Mouse (Mus musculus) limb, embryonic 13.5 days (tissue): ENCODE data around the gene Zfyve21. TPM values are rescaled to one million over a fixed set of nuclear protein-coding genes. Genes with fewer than 3 reads are reported as not detected.

Experiments used
- ATAC-seq: fragments of 200-750 bp; cut with Nextera tagmentation; 2 replicates; pipeline ENCODE4 v1.8.0; 2017; ENCODE audit warnings: low read depth, moderate number of reproducible peaks, moderate TSS enrichment; ENCODE audit not compliant: low FRiP score
- H3K27ac ChIP-seq: fragments of 300-500 bp; sonication (generic); 2 replicates; pipeline ENCODE4 v1.5.1; 2015; ENCODE audit warnings: inconsistent platforms, mild to moderate bottlenecking, moderate library complexity
- H3K27me3 ChIP-seq: fragments of 300-500 bp; sonication (generic); 2 replicates; pipeline ENCODE4 v1.6.1; 2015; ENCODE audit warnings: mild to moderate bottlenecking, inconsistent platforms
- H3K36me3 ChIP-seq: fragments of 300-500 bp; sonication (generic); 2 replicates; pipeline ENCODE4 v1.6.1; 2015; ENCODE audit warnings: inconsistent platforms, mild to moderate bottlenecking, moderate library complexity
- H3K4me1 ChIP-seq: fragments of 300-500 bp; sonication (generic); 2 replicates; pipeline ENCODE4 v1.6.1; 2015; ENCODE audit warnings: inconsistent platforms
- H3K4me2 ChIP-seq: fragments of 300-500 bp; sonication (generic); replicated peaks from 2 replicates; pipeline ENCODE4 v1.6.1; 2015; ENCODE audit warnings: inconsistent platforms, mild to moderate bottlenecking, moderate library complexity
- H3K4me3 ChIP-seq: fragments of 300-500 bp; sonication (generic); 2 replicates; pipeline ENCODE4 v1.5.1; 2015; ENCODE audit warnings: moderate library complexity, mild to moderate bottlenecking, inconsistent platforms
- H3K9ac ChIP-seq: fragments of 300-500 bp; sonication (generic); 2 replicates; pipeline ENCODE4 v1.6.1; 2015; ENCODE audit warnings: mild to moderate bottlenecking, inconsistent platforms
- H3K9me3 ChIP-seq: fragments of 300-500 bp; sonication (generic); 2 replicates; pipeline ENCODE4 v1.6.1; 2016; ENCODE audit warnings: inconsistent platforms
- WGBS: fragments of 180-500 bp; shearing (Covaris S2); methylation state at CpG from one replicate; pipeline ENCODE4 v1.1.7; 2015; 5-methylcytosine and 5-hydroxymethylcytosine counted together
- polyA plus RNA-seq: library from polyadenylated mRNA; unstranded; fragments of >200 nt; fragmentation: Nextera tagmentation; extraction: Ambion mirVana; gene quantifications from 2 replicates; pipeline ENCODE4 v1.2.1, GENCODE M21; 2015

The Zfyve21 gene
- polyA plus RNA-seq, 1 experiment from 2014 or later, result 111 TPM

DNA sequence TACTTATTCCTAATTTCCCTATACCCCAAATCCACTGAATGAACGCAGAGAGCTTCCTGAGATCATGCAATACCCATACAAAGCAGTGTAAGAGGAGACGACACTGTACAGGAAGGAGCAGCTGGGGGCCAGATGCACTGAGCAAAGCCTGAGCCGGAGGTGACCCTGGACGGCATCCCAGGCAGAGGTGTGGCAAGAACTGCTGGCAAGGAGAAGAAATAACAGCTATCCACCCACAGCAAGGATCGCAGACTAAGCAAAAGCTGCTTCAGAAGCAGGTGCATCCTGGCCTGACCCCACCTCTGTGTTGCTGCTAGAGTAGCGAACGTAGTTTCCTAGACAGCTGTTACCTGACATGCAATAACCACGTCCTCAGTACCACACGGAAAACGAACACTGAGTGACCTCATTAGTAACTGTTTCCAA, 39.1 kb downstream of the Zfyve21 start:
- 41% methylated on average over 10 of the region's 10 CpGs for whole genome bisulfite sequencing
- no peak overlapping the region for H3K27ac ChIP-seq
- peaks cover 4% of the 10 kb centered on the region; the same call in 1 of the 2 replicates for H3K9me3 ChIP-seq
- no peak for ATAC-seq
- no peaks in the 10 kb centered on the region for H3K27me3 ChIP-seq
- H3K9ac ChIP-seq, result no peak overlapping the region
- H3K4me1 ChIP-seq, result peaks cover 5% of the 10 kb centered on the region
- H3K36me3 ChIP-seq, result peaks cover 13% of the 10 kb centered on the region; the same call in 1 of the 2 replicates
- H3K4me3 ChIP-seq, result no peak overlapping the region
- H3K4me2 ChIP-seq, result no peak overlapping the region

DNA sequence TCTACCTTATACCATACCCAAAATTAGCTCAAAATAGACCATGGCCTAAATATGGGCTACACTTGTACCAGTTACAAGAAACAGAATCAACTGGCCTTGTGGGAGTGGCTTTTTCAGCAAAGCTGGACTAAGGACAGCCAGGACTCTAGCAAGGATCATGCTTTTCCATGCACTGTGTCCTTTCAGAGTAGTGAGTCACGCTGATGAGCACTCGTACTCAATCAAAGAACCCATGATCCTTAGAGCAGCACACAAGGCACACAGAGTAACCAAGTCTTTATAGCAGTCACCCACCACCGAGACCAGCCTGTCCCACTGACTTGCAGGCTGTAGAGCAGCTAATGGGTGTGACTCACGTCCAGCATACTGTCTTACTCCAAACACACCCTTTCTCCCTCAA, 39.6 kb downstream of the Zfyve21 start:
- Histone ChIP-seq H3K36me3 (peaks cover 17% of the 10 kb centered on the region; the same call in 1 of the 2 replicates), H3K9me3 (peaks cover 4% of the 10 kb centered on the region; the same call in 1 of the 2 replicates), H3K9ac (no peak overlapping the region), H3K27me3 (no peaks in the 10 kb centered on the region), H3K4me3 (no peak overlapping the region), H3K4me2 (no peak overlapping the region), H3K4me1 (peaks cover 5% of the 10 kb centered on the region), H3K27ac (no peak overlapping the region)
- ATAC-seq, result no peak
- WGBS, result 62% methylated on average over 4 of the region's 4 CpGs

DNA sequence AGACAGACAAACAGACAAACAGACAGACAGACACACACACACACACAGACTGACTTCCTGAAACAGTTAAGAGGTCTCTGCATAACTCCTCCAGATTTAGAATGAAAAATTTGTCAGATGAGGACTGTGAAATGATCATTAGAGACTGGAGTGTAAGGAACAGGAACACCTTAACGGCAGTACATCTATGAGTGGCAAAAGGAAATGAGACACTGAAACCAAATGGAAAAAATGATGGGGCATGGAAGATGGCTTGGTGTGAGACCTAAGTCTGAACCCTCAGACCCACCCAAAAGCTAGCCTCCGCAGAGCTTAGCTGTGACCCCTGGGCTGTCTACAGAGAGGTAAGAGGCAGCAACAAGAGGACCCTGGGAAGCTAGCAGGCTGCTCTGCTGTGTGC, 41.5 kb downstream of the Zfyve21 start:
- no peak for ATAC-seq
- peaks cover 18% of the 10 kb centered on the region; the same call in 1 of the 2 replicates for H3K36me3 ChIP-seq
- WGBS, result 90% methylated on average over 2 of the region's 2 CpGs
- no peaks in the 10 kb centered on the region for H3K27me3 ChIP-seq
- no peak overlapping the region for H3K4me3 ChIP-seq
- no peak overlapping the region for H3K4me2 ChIP-seq
- no peaks in the 10 kb centered on the region for H3K9me3 ChIP-seq
- H3K4me1 ChIP-seq, result peaks cover 5% of the 10 kb centered on the region
- no peak overlapping the region for H3K27ac ChIP-seq
- no peak overlapping the region for H3K9ac ChIP-seq

DNA sequence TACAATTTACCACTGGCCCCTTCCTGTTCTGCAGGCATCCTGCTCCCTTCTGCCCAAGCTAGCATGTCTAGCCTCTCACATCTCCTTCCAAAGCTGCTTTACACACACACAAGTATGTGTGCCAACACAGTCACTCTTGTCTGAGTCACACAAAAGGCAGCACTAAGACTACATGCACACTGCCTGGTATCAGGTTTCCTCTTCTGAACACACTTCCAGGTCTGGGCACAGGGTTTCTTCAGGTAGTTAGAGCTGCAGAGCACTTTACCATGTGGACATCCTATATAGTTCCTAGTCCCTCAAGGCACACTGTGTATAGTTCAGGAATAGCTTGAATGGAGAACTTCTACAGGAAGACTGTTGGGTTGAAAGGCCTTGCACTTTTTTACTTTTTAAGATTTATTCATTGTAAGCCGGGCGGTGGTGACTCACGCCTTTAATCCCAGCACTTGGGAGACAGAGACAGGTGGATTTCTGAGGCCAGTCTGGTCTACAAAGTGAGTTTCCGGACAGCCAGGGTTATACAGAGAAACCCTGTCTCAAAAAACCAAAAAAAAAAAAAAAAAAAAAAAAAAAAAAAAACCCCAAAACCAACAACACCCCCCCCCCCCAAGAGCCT, 50.3 kb downstream of the Zfyve21 start:
- ATAC-seq, result no peak
- Histone ChIP-seq H3K4me3 (no peak overlapping the region), H3K4me2 (no peak overlapping the region), H3K27me3 (no peaks in the 10 kb centered on the region), H3K36me3 (peaks cover 30% of the 10 kb centered on the region), H3K9ac (no peak overlapping the region), H3K4me1 (no peaks in the 10 kb centered on the region), H3K27ac (no peak overlapping the region), H3K9me3 (no peaks in the 10 kb centered on the region)
- 83% methylated on average over 4 of the region's 4 CpGs for WGBS

DNA sequence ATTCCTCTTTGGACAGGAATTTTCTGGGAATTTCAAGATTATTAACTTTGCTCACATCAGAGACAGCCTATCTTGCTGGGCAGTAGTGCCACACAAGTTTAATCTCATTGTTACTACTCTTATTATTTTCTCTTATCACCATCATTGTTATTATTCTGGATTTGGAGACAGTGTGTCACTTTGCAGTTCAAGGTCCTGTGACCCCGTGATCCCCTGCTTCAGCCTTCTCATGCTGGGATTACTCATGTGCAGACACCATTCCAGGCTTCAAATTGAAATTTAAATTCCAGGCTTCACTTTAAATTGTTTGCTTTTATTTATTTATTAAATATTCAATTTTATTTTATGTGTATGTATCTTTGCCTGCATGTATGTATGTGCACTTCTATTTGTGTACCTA, 55.8 kb downstream of the Zfyve21 start:
- H3K36me3 ChIP-seq, result peaks cover 25% of the 10 kb centered on the region
- H3K4me3 ChIP-seq, result no peak overlapping the region
- no peak overlapping the region for H3K4me2 ChIP-seq
- H3K9me3 ChIP-seq, result no peaks in the 10 kb centered on the region
- H3K27ac ChIP-seq, result no peak overlapping the region
- no peaks in the 10 kb centered on the region for H3K4me1 ChIP-seq
- H3K27me3 ChIP-seq, result no peaks in the 10 kb centered on the region
- WGBS, result 80% methylated on average over 1 of the region's 1 CpGs
- no peak for ATAC-seq
- no peak overlapping the region for H3K9ac ChIP-seq

DNA sequence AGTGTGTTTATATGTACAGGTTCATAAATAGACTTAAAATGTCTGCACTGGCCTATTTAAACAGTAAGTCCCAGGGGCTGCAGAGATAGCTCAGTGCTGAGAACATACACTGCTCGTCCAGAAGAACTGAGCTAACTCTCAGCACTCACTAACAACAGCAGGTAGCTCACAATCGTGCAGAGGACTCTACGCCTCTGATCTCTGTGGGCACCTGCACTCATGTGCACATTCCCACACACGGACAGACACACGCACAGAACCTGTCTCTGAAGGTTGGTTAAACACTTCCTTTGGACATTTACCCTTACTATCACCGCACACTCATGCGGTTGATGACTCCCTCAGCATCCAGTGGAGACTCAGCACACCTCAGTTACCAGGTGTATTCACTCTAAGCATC, 56.8 kb downstream of the Zfyve21 start:
- H3K27me3 ChIP-seq, result no peaks in the 10 kb centered on the region
- WGBS, result 92% methylated on average over 7 of the region's 7 CpGs
- H3K4me1 ChIP-seq, result no peaks in the 10 kb centered on the region
- H3K9ac ChIP-seq, result no peak overlapping the region
- no peak overlapping the region for H3K27ac ChIP-seq
- no peak for ATAC-seq
- H3K9me3 ChIP-seq, result no peaks in the 10 kb centered on the region
- H3K4me3 ChIP-seq, result no peak overlapping the region
- no peak overlapping the region for H3K4me2 ChIP-seq
- H3K36me3 ChIP-seq, result peaks cover 21% of the 10 kb centered on the region

DNA sequence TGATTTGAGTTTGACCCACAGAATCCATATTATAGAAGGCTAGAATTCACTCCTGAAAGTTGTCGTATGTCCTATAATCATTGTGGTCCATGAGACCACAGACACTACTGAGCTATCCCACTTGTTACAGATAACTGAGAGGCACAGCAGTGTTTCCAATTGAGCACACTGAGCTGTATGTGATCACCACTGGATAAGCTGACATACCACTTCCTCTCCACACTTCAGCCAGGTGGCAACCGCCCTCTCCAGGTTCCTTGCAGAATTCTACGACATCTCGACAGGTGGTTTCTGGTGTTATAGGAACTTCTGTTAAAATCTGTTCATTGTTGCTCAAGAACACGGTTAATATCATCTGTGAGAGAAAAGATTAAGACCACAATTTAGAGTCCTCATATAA, 58.1 kb downstream of the Zfyve21 start:
- Histone ChIP-seq H3K9ac (no peak overlapping the region), H3K4me2 (no peak overlapping the region)
- WGBS, result 88% methylated on average over 5 of the region's 5 CpGs

DNA sequence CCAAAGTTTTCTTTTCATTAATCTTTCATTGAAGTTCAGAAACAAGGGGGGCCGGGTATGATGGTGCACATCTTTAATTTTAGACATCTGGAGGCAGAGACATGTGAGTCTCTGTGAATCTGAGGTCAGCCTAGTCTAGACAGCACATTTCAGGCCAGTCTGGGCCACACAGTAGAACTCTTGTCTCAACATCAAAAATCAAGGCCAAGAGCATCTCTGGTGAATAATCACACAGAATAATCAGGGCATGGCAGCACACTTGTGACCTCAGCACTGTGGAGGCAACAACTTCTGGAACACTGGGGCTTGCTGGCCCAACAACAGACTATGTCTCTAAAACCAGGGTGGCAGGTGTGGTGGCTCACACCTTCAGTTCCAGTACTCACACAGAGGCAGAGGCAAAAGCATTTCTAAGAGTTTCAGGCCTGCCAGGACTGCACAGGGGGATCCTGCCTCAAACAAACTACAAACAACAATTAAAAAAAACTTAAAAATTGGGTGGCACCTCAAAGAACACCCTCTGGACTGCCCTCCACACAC, 60.7 kb downstream of the Zfyve21 start:
- peaks cover 9% of the 10 kb centered on the region for H3K36me3 ChIP-seq
- H3K4me2 ChIP-seq, result no peak overlapping the region
- no peak for ATAC-seq
- no peaks in the 10 kb centered on the region for H3K4me1 ChIP-seq
- WGBS, result 74% methylated on average over 1 of the region's 1 CpGs
- H3K27me3 ChIP-seq, result no peaks in the 10 kb centered on the region
- no peak overlapping the region for H3K9ac ChIP-seq
- no peaks in the 10 kb centered on the region for H3K9me3 ChIP-seq
- H3K4me3 ChIP-seq, result no peak overlapping the region
- no peak overlapping the region for H3K27ac ChIP-seq

More for the DNA sequence above, 58.1 kb downstream of the Zfyve21 start:
- Histone ChIP-seq H3K27ac (no peak overlapping the region), H3K4me3 (no peak overlapping the region), H3K27me3 (no peaks in the 10 kb centered on the region), H3K4me1 (no peaks in the 10 kb centered on the region), H3K9me3 (no peaks in the 10 kb centered on the region), H3K36me3 (peaks cover 18% of the 10 kb centered on the region)
- no peak for ATAC-seq

DNA sequence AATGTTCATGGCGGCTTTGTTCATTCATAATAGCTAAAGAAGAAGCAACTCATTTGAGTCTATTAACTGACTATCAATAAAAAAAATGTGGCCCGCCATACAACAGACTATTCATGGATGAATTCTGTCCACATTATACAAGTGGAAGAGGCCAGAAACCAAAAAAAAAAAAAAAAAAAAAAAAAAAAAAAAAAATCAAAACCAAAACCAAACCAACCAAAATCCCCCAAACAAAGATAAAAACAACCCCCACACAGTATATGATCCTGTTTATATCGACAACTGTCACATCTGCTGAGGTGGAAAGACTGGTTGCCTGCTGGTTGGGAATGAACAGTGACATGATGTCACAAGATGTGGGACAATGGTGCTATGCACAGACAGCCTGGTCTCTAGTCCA, 61.5 kb downstream of the Zfyve21 start:
- Histone ChIP-seq H3K4me1 (no peaks in the 10 kb centered on the region), H3K27ac (no peak overlapping the region), H3K36me3 (peaks cover 7% of the 10 kb centered on the region), H3K9me3 (no peaks in the 10 kb centered on the region), H3K9ac (no peak overlapping the region), H3K4me3 (no peak overlapping the region), H3K4me2 (no peak overlapping the region), H3K27me3 (no peaks in the 10 kb centered on the region)
- ATAC-seq, result no peak
- 89% methylated on average over 3 of the region's 3 CpGs for WGBS

DNA sequence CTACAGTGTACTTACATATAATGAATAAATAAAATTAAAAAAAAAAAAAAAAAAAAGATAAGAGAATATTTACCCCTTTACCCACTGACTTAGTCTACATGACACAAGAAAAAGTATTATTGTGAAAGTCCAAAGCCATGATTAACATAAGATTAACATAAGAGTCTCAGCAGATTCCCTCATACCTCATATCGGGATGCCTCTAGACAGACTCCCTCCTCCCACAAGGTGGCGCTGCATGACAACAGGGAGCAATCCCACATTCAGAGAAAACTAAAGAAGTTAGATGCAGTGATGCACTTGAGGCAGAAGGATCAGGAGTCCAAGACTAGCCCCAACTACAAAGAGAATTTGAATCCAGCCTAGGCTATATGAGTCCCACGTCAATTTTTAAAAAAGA, 64.2 kb downstream of the Zfyve21 start:
- Histone ChIP-seq H3K27me3 (no peaks in the 10 kb centered on the region), H3K4me2 (no peak overlapping the region), H3K4me3 (no peak overlapping the region), H3K9me3 (no peaks in the 10 kb centered on the region), H3K4me1 (no peaks in the 10 kb centered on the region), H3K9ac (no peak overlapping the region), H3K36me3 (no peaks in the 10 kb centered on the region), H3K27ac (no peak overlapping the region)
- no peak; the same call in 1 of the 2 replicates for ATAC-seq
- 16% methylated on average over 3 of the region's 3 CpGs for WGBS

Other genes starting within 250 kb of the Zfyve21 start
- gene Mark3, start 239.6 kb upstream of the Zfyve21 start, polyA plus RNA-seq, result 40.3 and 43.8 TPM in 2 replicates
- gene Ckb, start 141.8 kb upstream of the Zfyve21 start, polyA plus RNA-seq, result 128 and 135 TPM in 2 replicates
- 10.7 and 13.0 TPM in 2 replicates for gene Trmt61a, start 136.1 kb upstream of the Zfyve21 start, polyA plus RNA-seq
- 62.7 and 63.0 TPM in 2 replicates for gene Bag5, start 100.9 kb upstream of the Zfyve21 start, polyA plus RNA-seq
- 60.8 and 61.0 TPM in 2 replicates for gene Apopt1, start 100.9 kb upstream of the Zfyve21 start, polyA plus RNA-seq
- 112 and 113 TPM in 2 replicates for gene Klc1, start 55.3 kb upstream of the Zfyve21 start, polyA plus RNA-seq
- 7.2 and 11.0 TPM in 2 replicates for gene Xrcc3, start 297 bp upstream of the Zfyve21 start, polyA plus RNA-seq
- gene Ppp1r13b, start 93.9 kb downstream of the Zfyve21 start, polyA plus RNA-seq, result 12.0 and 13.2 TPM in 2 replicates
- 622 and 628 TPM in 2 replicates for gene Atp5mpl, start 152.8 kb downstream of the Zfyve21 start, polyA plus RNA-seq
- 0.68 and 0.98 TPM in 2 replicates for gene Tdrd9, start 157.4 kb downstream of the Zfyve21 start, polyA plus RNA-seq
- not detected in 2 replicates for gene Rd3l, start 167.1 kb downstream of the Zfyve21 start, polyA plus RNA-seq